Mouse (Mus musculus) splenic B cell, adult 2 months (primary cell): Measurements from ENCODE around the gene Dnah3.

Experiments
- DNase-seq: peaks from one replicate; pipeline ENCODE4 v3.0.0-alpha.2; 2011; ENCODE audit warnings: low read depth, low spot score
- H3K27me3 ChIP-seq: 2 replicates; pipeline ENCODE4 v1.6.1; 2012; ENCODE audit warnings: mild to moderate bottlenecking, low read length, moderate library complexity, mixed read lengths; ENCODE audit not compliant: control insufficient read depth, poor library complexity, insufficient read depth, severe bottlenecking
- H3K36me3 ChIP-seq: 2 replicates; pipeline ENCODE4 v1.6.1; 2012; ENCODE audit warnings: mild to moderate bottlenecking, low read length, moderate library complexity, mixed read lengths; ENCODE audit not compliant: control insufficient read depth, poor library complexity, insufficient read depth, severe bottlenecking

The Dnah3 gene

GRCm38 (mm10) chr7:119954047-119954446 lies 141.0 kb downstream of the Dnah3 start:
- H3K36me3 ChIP-seq, result no peaks in the 10 kb centered on the region
- no peaks in the 10 kb centered on the region for H3K27me3 ChIP-seq
- DNase-seq, result no peak

- H3K27me3 ChIP-seq, result no peaks in the 10 kb centered on the region
- no peaks in the 10 kb centered on the region for H3K36me3 ChIP-seq
- no peak for DNase-seq
Observed at GRCm38 (mm10) chr7:119941569-119941968, 153.5 kb downstream of the Dnah3 start.

GRCm38 (mm10) chr7:119937036-119937435 lies 158.0 kb downstream of the Dnah3 start:
- no peaks in the 10 kb centered on the region for H3K27me3 ChIP-seq
- no peak for DNase-seq
- no peaks in the 10 kb centered on the region for H3K36me3 ChIP-seq

- DNase-seq, result no peak
- Histone ChIP-seq H3K27me3 (no peaks in the 10 kb centered on the region), H3K36me3 (no peaks in the 10 kb centered on the region)
Observed at GRCm38 (mm10) chr7:119936321-119936720, 158.8 kb downstream of the Dnah3 start.

GRCm38 (mm10) chr7:119928783-119929440 lies 166.2 kb downstream of the Dnah3 start:
- no peaks in the 10 kb centered on the region for H3K27me3 ChIP-seq
- H3K36me3 ChIP-seq, result no peaks in the 10 kb centered on the region
- no peak for DNase-seq

- DNase-seq, result no peak
- Histone ChIP-seq H3K27me3 (no peaks in the 10 kb centered on the region), H3K36me3 (no peaks in the 10 kb centered on the region)
Observed at GRCm38 (mm10) chr7:119921054-119921453, 174.0 kb downstream of the Dnah3 start.

GRCm38 (mm10) chr7:119920457-119920856 lies 174.6 kb downstream of the Dnah3 start:
- DNase-seq, result no peak
- H3K36me3 ChIP-seq, result no peaks in the 10 kb centered on the region

GRCm38 (mm10) chr7:119911727-119912126 lies 183.4 kb downstream of the Dnah3 start:
- H3K27me3 ChIP-seq, result no peaks in the 10 kb centered on the region
- DNase-seq, result no peak
- H3K36me3 ChIP-seq, result no peaks in the 10 kb centered on the region

More at GRCm38 (mm10) chr7:119920457-119920856, 174.6 kb downstream of the Dnah3 start:
- no peaks in the 10 kb centered on the region for H3K27me3 ChIP-seq

- no peaks in the 10 kb centered on the region for H3K27me3 ChIP-seq
- no peaks in the 10 kb centered on the region for H3K36me3 ChIP-seq
- no peak for DNase-seq
Observed at GRCm38 (mm10) chr7:119906523-119907215, 188.4 kb downstream of the Dnah3 start.

- H3K27me3 ChIP-seq, result no peaks in the 10 kb centered on the region
- DNase-seq, result no peak
- H3K36me3 ChIP-seq, result no peaks in the 10 kb centered on the region
Observed at GRCm38 (mm10) chr7:119899386-119900057, 195.6 kb downstream of the Dnah3 start.

- Histone ChIP-seq H3K36me3 (no peaks in the 10 kb centered on the region), H3K27me3 (no peaks in the 10 kb centered on the region)
- DNase-seq, result no peak
Observed at GRCm38 (mm10) chr7:119898247-119898856, 196.7 kb downstream of the Dnah3 start.

- no peak for DNase-seq
- H3K36me3 ChIP-seq, result no peaks in the 10 kb centered on the region
- H3K27me3 ChIP-seq, result no peaks in the 10 kb centered on the region
Observed at GRCm38 (mm10) chr7:119897521-119898109, 197.5 kb downstream of the Dnah3 start.

GRCm38 (mm10) chr7:119895639-119896512 lies 199.2 kb downstream of the Dnah3 start, which contains the start of the genes Lyrm1 and Dcun1d3:
Lyrm1 (plus strand) TSS chr7:119895861.
Dcun1d3 (minus strand) TSS chr7:119896298.
- Histone ChIP-seq H3K36me3 (no peaks in the 10 kb centered on the region), H3K27me3 (no peaks in the 10 kb centered on the region)
- peak; percentile 97 for DNase-seq
